Mouse (Mus musculus) monocyte, adult 5-6 weeks (primary cell): Measurements from ENCODE around the gene Gm28778. TPM values are rescaled to one million over a fixed set of nuclear protein-coding genes. Genes with fewer than 3 reads are reported as not detected.
"Not testable (repeated sequence)": the region's sequence is repeated elsewhere in the genome, so short reads cannot be mapped to it uniquely, and the experiment has no call there.

Source experiments
- ATAC-seq: fragments of 153-309, 156-312 bp; replicated peaks from 2 replicates; pipeline ENCODE4 v1.8.0; 2017; ENCODE audit warnings: mild to moderate bottlenecking; ENCODE audit not compliant: low TSS enrichment, insufficient number of reproducible peaks, severe bottlenecking, poor library complexity, low FRiP score
- total RNA-seq: library from RNA; stranded (forward); fragments of 200-1000, 200-491, 200-594 nt; gene quantifications from 3 replicates; pipeline ENCODE4 v1.2.3, GENCODE M21; 2017

Gm28778 gene
- total RNA-seq, result 6.4 TPM in 1 of 3 replicates, not detected in the others

DNA sequence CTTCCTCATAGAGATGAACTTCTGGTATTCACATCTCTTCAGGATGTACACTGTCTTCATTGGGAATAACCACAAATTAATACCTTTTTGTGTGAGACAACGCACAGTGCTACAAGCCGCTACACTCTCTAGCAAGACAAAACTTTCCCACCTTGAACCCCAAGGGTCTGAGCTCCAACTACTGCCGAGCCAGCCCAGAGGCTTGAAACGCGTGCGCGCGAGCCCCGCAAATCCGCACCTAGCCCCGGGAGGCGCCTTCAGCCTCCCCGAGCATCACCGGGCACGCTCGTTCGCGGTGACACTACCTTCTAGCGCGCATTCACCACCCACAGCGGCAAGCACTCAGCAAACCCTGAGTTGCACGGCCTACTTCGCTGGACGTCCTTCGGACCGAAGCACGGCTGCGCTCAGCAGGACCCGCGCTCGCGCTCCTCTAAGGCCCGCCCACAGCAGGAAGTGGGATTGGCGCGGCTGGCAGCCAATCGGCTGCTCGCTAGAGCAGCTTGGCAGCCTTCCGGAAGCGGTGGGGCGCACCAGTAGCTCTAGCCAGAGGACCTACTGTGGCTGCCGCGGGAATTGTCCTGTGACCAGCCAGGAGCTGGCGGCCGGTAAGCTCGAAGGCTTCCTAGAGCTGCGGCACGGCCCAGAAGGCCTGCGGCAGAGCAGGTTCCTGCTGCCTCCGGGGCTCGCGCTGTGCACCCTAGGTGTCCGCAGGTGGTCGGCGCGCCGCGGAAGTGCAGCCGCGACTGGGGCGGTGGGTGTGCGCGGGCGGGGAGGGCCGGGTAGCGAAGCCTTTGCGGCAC is at the start of gene Gm28778, which contains the start of the genes Pms1 and Ormdl1:
Gene Gm28778, plus strand, starts transcription at position 531 of the 803 bp plus-strand sequence.
Gene Pms1, minus strand, starts transcription at position 438 of the 803 bp plus-strand sequence.
Gene Ormdl1, plus strand, starts transcription at position 515 of the 803 bp plus-strand sequence.
- ATAC-seq, result peak; percentile 99

DNA sequence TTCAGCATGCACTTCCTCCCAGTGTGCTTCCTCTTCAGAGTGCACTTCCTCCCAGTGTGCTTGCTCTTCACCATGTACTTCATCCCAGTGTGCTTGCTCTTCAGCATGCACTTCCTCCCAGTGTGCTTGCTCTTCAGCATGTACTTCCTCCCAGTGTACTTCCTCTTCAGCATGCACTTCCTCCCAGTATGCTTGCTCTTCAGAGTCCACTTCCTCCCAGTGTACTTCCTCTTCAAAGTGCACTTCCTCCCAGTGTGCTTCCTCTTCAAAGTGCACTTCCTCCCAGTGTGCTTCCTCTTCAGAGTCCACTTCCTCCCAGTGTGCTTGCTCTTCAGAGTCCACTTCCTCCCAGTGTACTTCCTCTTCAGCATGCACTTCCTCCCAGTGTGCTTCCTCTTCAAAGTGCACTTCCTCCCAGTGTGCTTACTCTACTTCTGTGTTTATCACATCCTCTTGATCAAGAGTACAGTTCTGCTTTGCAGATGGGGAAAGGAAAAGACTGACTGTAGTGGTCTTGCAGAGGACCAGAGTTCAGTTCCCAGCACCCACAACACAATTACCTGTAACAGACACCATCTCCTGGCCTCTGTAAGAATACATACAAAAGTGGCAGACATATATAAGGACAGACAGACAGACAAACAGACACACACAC is 31.8 kb upstream of the Gm28778 start:
- peak; percentile 52; the same call in 1 of the 2 replicates for ATAC-seq

DNA sequence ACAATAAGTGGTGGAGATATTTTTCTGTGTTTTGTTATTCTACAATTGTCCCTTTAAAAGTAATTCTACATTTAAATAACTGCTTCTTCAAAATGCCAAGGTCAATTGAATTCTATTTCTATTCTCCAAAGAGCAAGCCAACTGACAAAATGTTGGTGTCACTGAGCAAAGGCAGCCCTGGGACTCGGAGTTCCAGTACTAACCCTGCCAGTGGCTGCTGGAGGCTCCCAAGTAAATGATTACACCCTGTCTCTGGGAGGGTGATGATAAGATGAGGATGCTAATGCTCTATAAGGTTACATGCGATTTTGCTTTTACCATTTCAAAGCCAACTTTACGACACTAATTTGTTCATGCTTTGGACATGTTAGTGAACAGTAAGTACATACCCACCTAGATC is 27.0 kb upstream of the Gm28778 start:
- no peak for ATAC-seq

DNA sequence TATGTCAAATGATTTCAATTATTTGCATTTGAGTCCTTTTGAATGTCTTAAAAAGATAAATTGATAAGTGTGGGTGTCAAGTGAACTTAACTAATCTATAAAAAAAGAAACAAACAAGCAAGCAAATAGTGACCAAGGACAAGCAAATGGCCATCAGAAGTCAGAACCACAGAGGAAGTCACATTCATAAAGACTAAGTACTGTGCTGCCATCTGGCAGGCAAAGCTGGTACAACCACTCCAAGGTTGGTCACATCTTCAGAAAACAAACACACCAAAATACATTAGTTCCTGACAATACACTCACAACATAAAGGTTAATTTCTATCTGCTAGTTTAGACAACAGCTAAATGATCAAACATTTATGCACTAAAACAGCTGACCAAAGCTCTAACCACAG is 24.3 kb upstream of the Gm28778 start:
- no peak for ATAC-seq

DNA sequence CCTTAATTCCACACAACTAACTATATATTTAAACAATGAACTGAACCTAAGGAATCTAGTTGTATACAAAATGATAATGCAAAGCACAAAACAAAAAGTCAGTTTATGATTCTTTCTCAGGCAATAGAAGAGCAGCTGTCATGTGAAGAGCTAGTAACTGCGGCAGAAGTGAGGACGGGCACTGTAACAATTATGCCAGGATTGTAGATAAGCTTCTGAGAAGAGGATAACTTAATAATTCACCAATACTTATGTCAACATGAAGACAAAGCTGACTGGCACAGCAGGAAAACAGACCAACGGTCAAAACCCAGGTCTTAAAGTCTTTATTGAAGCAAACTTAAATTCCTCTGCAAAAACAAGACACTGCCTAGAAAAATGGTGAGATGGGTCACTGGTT is 5.7 kb upstream of the Gm28778 start:
- no peak for ATAC-seq

DNA sequence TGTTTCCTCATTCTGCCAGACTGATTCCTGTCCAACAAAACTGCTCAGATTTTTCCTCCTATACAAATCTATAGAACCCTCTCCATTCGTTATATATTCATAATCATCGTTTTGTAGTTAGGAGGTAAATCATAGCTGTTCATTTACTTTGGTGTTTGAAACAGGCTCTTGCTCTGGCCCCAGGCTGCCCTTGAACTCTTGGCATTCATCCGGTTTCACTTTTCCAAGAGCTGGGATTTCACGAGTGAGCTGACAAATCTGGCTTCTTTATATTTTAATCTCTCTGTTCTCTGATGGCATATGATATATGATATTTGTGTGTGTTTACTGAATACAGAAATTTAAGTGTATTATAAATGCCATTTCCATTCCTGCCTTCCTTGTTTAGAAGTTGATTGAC is 3.6 kb downstream of the Gm28778 start:
- ATAC-seq, result no peak

DNA sequence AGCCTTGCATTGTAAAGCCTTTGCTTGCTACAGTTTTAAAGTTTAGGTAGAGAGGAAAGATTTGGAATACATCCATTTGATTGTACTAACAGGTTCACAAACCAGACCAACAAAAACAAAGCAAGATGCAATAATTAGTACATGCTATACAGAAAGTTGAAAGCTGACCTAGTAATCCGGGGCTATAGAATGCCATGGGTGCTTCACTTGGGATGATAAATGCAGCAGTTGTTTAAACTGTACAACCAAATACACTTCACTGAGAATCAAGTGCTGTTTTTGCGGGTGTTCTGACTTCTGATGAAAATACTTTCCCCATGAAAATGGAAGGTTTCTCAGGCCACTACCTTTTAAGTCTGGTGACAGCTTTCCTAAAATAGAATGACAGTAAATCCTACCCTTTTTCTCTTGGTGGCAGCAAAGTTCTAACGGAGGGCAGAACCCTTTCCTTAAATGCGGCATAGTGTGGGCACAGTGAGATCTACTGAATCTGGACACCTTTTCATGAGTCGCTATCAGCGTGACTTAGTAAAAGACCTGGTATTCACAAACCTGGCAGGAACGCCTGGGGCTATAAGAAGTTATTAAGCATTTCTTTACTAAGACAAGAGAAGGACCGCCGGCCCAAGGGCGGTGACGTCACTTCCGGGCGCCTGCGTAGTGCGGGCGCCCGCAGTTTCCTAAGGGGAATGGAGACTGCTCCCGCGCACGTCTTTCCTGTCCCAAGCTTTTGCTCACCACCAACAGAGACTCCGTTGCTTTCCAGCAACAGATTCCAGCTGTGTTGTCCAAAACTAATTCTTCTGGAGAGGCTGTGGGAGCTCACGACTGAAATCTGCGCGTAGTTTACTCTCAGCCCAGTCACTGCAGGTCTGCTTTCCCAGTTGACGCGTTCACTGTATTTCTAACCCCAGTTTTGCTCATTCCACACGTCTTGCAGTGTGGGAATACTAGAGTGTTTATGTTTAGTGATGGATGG is 16.4 kb downstream of the Gm28778 start, which contains the start of gene Osgepl1:
Gene Osgepl1, plus strand, starts transcription at position 636 of the 979 bp plus-strand sequence.
- peak; percentile 73 for ATAC-seq

DNA sequence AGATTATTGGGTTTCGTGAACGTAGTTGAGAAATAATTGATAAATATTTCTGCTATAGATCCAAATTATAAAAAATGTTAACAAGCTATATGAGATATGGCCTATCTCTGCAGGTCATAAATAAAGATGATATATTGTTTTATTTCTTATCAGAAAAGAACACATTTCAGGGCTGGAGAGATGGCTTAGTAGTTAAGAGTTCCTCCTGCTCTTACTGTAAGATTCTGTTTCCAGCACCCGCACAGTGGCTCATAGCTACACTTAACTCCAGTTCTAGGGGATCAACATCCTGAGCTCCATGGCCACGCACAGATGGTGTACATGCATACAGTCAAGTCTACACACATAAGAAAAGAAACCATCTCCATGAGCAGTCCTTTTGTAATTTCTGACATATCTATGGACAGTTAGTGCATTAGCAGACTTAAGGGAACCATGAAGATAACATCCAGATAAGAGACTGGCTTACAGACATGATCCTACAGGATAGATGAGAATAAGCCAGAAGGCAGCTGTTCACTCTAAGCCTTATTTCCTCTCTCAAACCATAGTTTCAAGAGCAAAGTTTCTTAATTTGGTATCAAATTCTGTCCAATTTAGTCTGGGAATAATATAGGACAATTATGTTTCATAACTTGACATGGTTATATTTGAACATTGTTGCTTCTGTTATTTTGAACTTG is 24.9 kb downstream of the Gm28778 start:
- no peak for ATAC-seq

DNA sequence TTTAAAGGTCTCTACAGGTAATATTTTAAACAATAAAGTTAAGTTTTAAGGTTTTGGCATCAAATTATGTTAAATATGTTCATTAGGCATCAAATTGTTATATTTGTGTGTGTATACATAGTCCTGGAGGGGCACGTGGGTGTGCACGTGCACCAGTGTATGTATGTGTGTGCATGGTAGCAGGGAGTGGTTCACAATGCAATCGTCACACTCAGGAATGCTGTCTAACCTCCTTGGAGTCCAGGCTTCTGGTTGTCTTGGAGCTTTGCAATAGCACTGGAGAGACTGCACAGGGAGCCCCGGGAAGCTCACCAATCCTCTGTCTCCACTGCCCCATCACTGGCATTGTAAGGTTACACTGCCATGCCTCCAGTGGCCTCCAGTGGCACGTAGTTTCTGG is 26.3 kb downstream of the Gm28778 start:
- ATAC-seq, result no peak

DNA sequence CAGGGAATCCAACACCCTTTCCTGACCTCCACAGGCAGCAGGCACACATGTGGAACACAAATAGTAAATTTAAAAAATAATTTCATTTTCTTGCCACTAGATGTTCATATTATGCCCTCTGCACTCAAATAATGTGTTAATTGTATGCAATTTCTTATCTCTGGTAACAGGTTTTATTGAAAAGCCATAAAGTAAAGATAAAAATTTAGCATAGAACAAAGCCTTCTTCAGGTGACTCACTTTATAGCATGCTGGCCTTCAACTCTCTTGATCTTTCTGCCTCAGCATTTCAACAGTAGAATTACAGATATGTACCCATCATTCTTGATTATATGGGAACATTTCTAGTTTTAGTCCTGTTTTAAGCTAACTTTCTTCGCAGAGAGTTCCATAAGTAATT is 27.4 kb downstream of the Gm28778 start:
- no peak for ATAC-seq

DNA sequence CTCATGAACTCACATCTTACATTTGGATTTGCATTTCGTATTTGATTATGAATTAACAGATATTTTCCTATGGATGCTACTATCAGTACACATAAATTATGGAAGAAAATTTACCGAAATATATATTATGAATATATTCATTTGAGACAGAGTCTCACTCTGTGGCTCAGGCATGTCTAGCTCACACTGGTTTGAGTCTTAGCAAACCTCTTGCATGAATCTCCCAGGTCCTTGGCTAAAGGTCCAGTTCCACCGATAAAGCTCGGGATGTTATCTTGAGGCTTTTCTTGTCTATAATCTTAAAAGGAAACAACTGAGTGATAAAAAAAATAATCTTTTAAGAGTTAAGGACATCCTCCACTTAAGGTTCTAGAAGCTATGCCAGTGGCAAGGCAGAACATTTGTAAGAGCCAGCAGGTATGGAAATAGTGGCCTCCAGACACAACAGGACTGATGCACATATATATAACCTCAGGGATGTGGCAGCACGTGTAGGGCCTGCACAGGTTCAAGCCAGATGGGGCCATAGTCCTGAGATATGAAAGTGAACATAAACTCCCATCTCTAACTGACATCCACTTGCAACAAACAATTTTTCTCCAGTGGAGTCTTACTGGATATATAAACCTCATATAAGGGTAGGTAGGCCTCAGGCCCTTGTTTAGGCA is 28.1 kb downstream of the Gm28778 start:
- ATAC-seq, result no peak

DNA sequence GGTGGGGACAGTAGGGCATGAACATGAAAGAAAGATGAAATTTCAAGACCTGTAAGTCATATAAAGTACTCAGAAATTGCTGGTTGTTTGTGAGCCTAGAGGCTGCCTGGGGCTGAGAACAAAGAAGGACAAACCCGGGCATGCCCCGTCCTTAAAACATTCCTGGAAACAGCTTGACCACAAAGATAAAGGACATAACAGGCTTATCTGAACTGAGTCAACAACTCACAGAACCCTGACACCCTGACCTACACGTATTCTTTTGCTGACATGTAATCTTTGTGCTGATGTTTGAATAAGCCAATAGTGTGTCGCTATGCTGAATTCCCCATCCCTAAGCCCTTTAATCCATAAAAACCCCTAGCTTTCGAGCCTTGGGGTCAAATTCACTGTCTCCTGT is 36.6 kb downstream of the Gm28778 start:
- ATAC-seq, result not testable (repeated sequence)

DNA sequence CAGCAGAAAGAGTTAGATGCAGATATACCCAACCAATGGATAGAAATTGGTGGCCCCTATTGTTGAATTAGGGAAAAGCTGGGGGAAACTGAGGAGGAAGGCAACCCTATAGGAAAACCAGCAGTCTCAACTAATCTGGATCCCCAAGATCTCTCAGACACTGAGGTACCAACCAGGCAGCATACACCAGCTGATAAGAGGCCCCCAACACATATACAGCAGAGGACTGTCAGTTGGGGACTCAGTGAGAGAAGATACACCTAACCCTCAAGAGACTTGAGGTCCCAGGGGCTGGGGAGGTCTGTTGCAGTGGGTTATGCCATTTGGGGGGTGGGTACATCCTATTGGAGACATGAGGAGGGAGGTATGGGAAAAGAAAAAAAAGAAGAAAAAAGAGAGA is 38.6 kb downstream of the Gm28778 start:
- no peak for ATAC-seq

DNA sequence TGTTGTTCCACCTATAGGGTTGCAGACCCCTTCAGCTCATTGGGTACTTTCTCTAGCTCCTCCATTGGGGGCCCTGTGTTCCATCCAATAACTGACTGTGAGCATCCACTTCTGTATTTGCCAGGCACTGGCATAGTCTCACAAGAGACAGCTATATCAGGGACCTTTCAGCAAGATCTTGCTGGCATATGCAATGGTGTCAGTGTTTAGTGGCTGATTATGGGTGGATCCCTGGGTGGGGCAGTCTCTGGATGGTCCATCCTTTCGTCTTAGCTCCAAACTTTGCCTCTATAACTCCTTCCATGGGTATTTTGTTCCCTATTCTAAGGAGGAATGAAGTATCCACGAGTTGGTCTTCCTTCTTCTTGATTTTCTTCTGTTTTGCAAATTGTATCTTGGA is 40.5 kb downstream of the Gm28778 start:
- ATAC-seq, result not testable (repeated sequence)

DNA sequence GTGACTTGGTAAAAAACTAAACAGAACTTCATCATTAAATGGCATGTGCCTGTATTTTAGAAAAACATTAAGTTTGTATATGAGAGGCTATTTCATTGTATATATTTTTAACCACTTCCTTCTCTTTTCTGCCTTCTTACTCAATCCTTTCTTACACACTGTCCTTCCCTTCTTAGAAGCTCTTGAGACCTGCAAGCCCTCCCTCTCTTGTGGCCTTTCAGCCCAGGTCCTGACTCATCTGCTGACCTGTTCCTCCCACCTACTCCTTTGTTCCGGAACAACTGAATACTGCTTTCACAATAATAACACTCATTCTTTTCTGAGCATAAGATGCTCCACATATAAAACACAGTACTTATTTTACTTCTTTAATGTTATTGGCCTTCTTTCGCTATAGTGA is 44.2 kb downstream of the Gm28778 start:
- no peak for ATAC-seq

DNA sequence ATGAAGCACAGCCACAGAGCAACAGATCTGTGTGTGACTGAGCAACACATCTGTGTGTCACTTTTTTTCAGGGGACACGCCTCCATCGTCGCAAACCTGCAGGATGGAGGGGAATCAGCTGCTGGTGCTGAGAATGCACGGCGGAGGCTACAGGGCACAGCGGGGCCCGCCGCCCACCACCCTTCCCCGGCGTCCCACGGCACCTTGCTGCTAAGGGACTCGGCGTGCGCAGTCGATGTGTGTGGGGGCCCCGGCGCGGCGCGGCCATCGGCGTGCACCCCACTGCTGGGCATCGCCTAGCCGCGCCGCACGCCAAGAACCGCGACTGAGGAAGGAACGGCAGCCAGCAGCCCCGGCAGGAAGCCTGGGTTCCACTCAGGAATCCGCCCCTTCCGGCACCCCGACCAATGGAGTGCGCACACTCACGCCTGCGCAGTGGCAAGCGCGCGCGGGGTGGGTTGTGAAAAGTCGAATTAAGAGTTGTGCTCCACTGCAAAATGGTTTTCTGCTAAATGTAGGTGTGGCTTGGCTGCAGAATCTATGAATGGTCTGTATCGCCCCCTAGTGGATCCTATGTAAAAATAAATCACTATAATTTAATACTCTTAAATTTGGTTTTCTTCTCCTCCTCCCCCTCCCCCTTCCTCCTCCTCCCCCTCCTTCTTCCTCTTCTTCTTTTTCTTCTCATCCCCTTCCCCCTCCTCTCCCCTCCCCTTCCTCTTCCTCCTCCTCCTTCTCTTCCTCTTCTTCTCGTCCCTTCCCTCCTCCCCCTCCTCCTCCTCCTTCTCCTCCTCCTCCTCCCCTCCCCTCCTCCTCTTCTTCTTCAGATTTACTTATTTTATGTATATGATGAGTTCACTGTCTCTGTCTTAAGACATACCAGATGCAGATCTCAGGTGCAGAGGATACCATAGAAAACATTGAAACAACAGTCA is 55.7 kb downstream of the Gm28778 start, which contains the start of the genes Asdurf, Gm28551 and Asnsd1:
Gene Asdurf, minus strand, starts transcription at position 293 of the 935 bp plus-strand sequence.
Gene Gm28551, minus strand, starts transcription at position 341 of the 935 bp plus-strand sequence.
Gene Asnsd1, minus strand, starts transcription at position 426 of the 935 bp plus-strand sequence.
- peak; percentile 100 for ATAC-seq
